Mouse (Mus musculus) heart, adult 2 months (tissue): Measurements from ENCODE around the gene Tank. TPM values are rescaled to one million over a fixed set of nuclear protein-coding genes. Genes with fewer than 3 reads are reported as not detected.
A peak's percentile ranks its signal among the peaks of the same experiment; 100 is the strongest.

ENCODE experiments used
- DNase-seq, 2 experiments: peaks; one replicate each; pipeline ENCODE4 v3.0.0; 2021
- H3K27ac ChIP-seq: fragments of 200-600 bp; 2 replicates; pipeline ENCODE4 v1.8.1; 2022
- H3K27me3 ChIP-seq: fragments of 200-500 bp; 2 replicates; pipeline ENCODE4 v1.6.1; 2012; ENCODE audit warnings: mild to moderate bottlenecking, low read length, inconsistent platforms, mixed read lengths; ENCODE audit not compliant: control insufficient read depth, insufficient read depth
- H3K36me3 ChIP-seq: fragments of 200-500 bp; 2 replicates; pipeline ENCODE4 v1.6.1; 2012; ENCODE audit warnings: low read length, inconsistent platforms; ENCODE audit not compliant: control insufficient read depth, insufficient read depth
- H3K4me1 ChIP-seq: fragments of 200-500 bp; 2 replicates; pipeline ENCODE4 v1.6.1; 2011; ENCODE audit warnings: low read length; ENCODE audit not compliant: control insufficient read depth, insufficient read depth
- H3K4me3 ChIP-seq: fragments of 200-600 bp; 2 replicates; pipeline ENCODE4 v1.8.1; 2022
- H3K79me2 ChIP-seq: fragments of 200-500 bp; replicated peaks from 2 replicates; pipeline ENCODE4 v1.6.1; 2012; ENCODE audit warnings: mild to moderate bottlenecking, inconsistent platforms, low read length, moderate library complexity, mixed read lengths; ENCODE audit not compliant: control insufficient read depth, insufficient read depth
- H3K9ac ChIP-seq: fragments of 200-500 bp; 2 replicates; pipeline ENCODE4 v1.6.1; 2012; ENCODE audit warnings: low read depth, mild to moderate bottlenecking, control low read depth, inconsistent platforms, low read length, mixed read lengths
- CTCF ChIP-seq: fragments of 200-600 bp; IDR thresholded peaks from 2 replicates; pipeline ENCODE4 v1.8.1; 2022; ENCODE audit warnings: antibody characterized with exemption, mild to moderate bottlenecking, moderate library complexity
- EP300 ChIP-seq: fragments of 200-500 bp; IDR thresholded peaks from 2 replicates; pipeline ENCODE4 v1.6.1; 2011; ENCODE audit warnings: low read depth, low read length, control low read depth; ENCODE audit not compliant: insufficient read depth
- POLR2A ChIP-seq: fragments of 200-500 bp; IDR thresholded peaks from 2 replicates; pipeline ENCODE4 v1.6.1; 2011; ENCODE audit warnings: mild to moderate bottlenecking, low read depth, low read length, control low read depth; ENCODE audit not compliant: insufficient read depth
- WGBS: fragments of 180-500 bp; shearing (Covaris S2); methylation state at CpG from one replicate; pipeline ENCODE4 v1.1.7; 2018; 5-methylcytosine and 5-hydroxymethylcytosine counted together
- intact Hi-C: fragments of 180-260 bp; cut with DNase I; formaldehyde crosslinking; loops from one replicate; pipeline ENCODE4 v1.15.1; 2025
- polyA plus RNA-seq: library from polyadenylated mRNA; depleted of rRNA; stranded (reverse); fragments of >200 nt; gene quantifications from 2 replicates; pipeline ENCODE4 v1.2.3, GENCODE M21; 2012
- total RNA-seq, 2 experiments: library from RNA; stranded (reverse); gene quantifications; 2 replicates each; pipeline ENCODE4 v1.2.3; 2021

Gene Tank
- total and polyA plus RNA-seq, 3 experiments: 6.2 to 19.9 (median 18.7) TPM

- Histone ChIP-seq H3K79me2 (no peaks in the 10 kb centered on the region), H3K9ac (no peak overlapping the region), H3K4me3 (no peak overlapping the region), H3K36me3 (no peaks in the 10 kb centered on the region), H3K27ac (no peak overlapping the region), H3K27me3 (no peaks in the 10 kb centered on the region), H3K4me1 (no peaks in the 10 kb centered on the region)
- 23% methylated on average over 1 of the region's 1 CpGs for WGBS
- no peak for DNase-seq
- TF ChIP-seq POLR2A (no peak), CTCF (no peak), EP300 (no peak)
- intact Hi-C loops: no loop called here
Measured at GRCm38 (mm10) chr2:61585447-61585846, 7.1 kb downstream of the Tank start.

- no peak for DNase-seq
- Histone ChIP-seq H3K4me3 (no peak overlapping the region), H3K79me2 (no peaks in the 10 kb centered on the region), H3K9ac (no peak overlapping the region), H3K27ac (no peak overlapping the region), H3K4me1 (no peaks in the 10 kb centered on the region), H3K27me3 (no peaks in the 10 kb centered on the region), H3K36me3 (no peaks in the 10 kb centered on the region)
- no peak for TF ChIP-seq POLR2A
- no peak for TF ChIP-seq EP300
- no peak for TF ChIP-seq CTCF
- 96% methylated on average over 3 of the region's 3 CpGs for WGBS
- intact Hi-C loops: no loop called here
Measured at GRCm38 (mm10) chr2:61586166-61586565, 7.8 kb downstream of the Tank start.

- H3K27me3 ChIP-seq: no peaks in the 10 kb centered on the region
- H3K9ac ChIP-seq: no peak overlapping the region
- no peak for DNase-seq
- 89% methylated on average over 2 of the region's 2 CpGs for WGBS
- no peak overlapping the region for H3K27ac ChIP-seq
- TF ChIP-seq EP300: no peak
- TF ChIP-seq CTCF: no peak
- no peak for TF ChIP-seq POLR2A
- H3K36me3 ChIP-seq: peaks cover 4% of the 10 kb centered on the region
- no peak overlapping the region for H3K4me3 ChIP-seq
- no peaks in the 10 kb centered on the region for H3K79me2 ChIP-seq
- H3K4me1 ChIP-seq: peaks cover 2% of the 10 kb centered on the region
- intact Hi-C loops: loop anchor here (5.0 kb wide), 1 partner anchor 122 kb away; the partner anchor contains the start of gene Psmd14
Measured at GRCm38 (mm10) chr2:61590751-61591150, 12.4 kb downstream of the Tank start.

- intact Hi-C loops: loop anchor here (5.0 kb wide), 1 partner anchor 120 kb away; the partner anchor contains the start of gene Psmd14
Measured at GRCm38 (mm10) chr2:61592095-61592494, 13.7 kb downstream of the Tank start.

GRCm38 (mm10) chr2:61592699-61593029 is 14.3 kb downstream of the Tank start:
- peak overlapping the region; percentile 90 for H3K27ac ChIP-seq
- peak overlapping the region; percentile 88 for H3K4me3 ChIP-seq
- H3K4me1 ChIP-seq: peaks cover 2% of the 10 kb centered on the region
- H3K36me3 ChIP-seq: peaks cover 4% of the 10 kb centered on the region
- WGBS: 13% methylated on average over 5 of the region's 5 CpGs
- TF ChIP-seq EP300: no peak
- TF ChIP-seq POLR2A: no peak
- no peak for TF ChIP-seq CTCF
- intact Hi-C loops: loop anchor here (5.0 kb wide), 1 partner anchor 120 kb away; the partner anchor contains the start of gene Psmd14
- no peaks in the 10 kb centered on the region; the same call in 1 of the 2 replicates for H3K79me2 ChIP-seq
- no peaks in the 10 kb centered on the region for H3K27me3 ChIP-seq
- DNase-seq: no peak
- no peak overlapping the region for H3K9ac ChIP-seq

More at GRCm38 (mm10) chr2:61592095-61592494, 13.7 kb downstream of the Tank start:
- TF ChIP-seq CTCF (no peak), EP300 (no peak), POLR2A (no peak)
- Histone ChIP-seq H3K36me3 (peaks cover 4% of the 10 kb centered on the region), H3K4me1 (peaks cover 2% of the 10 kb centered on the region), H3K79me2 (no peaks in the 10 kb centered on the region; the same call in 1 of the 2 replicates), H3K9ac (no peak overlapping the region), H3K27ac (peak overlapping the region; percentile 90; the same call in 1 of the 2 replicates), H3K27me3 (no peaks in the 10 kb centered on the region), H3K4me3 (no peak overlapping the region)
- no peak for DNase-seq
- WGBS: 89% methylated on average over 3 of the region's 3 CpGs

GRCm38 (mm10) chr2:61593030-61593811 is 14.8 kb downstream of the Tank start:
- no peaks in the 10 kb centered on the region; the same call in 1 of the 2 replicates for H3K79me2 ChIP-seq
- H3K27me3 ChIP-seq: no peaks in the 10 kb centered on the region
- DNase-seq: peak; percentile 93 to 94
- peak overlapping the region; percentile 88 for H3K4me3 ChIP-seq
- peaks cover 4% of the 10 kb centered on the region for H3K36me3 ChIP-seq
- peak overlapping the region; percentile 98 for H3K9ac ChIP-seq
- under 1% methylated on average over 62 of the region's 62 CpGs for WGBS
- peak overlapping the region; percentile 90 for H3K27ac ChIP-seq
- peaks cover 2% of the 10 kb centered on the region for H3K4me1 ChIP-seq
- intact Hi-C loops: loop anchor here (5.0 kb wide), 1 partner anchor 119 kb away; the partner anchor contains the start of gene Psmd14
- TF ChIP-seq CTCF: 0 out of 2 replicates have a peak, but pooled peaks have one; percentile 8
- TF ChIP-seq POLR2A: peak; percentile 88
- peak; percentile 53; the same call in 1 of the 2 replicates for TF ChIP-seq EP300
